Mouse (Mus musculus) liver, embryonic 14.5 days (tissue): ENCODE results near the gene Atxn1.

Source experiments
- CTCF ChIP-seq: IDR thresholded peaks from 2 replicates; pipeline ENCODE4 v1.5.1; 2016; ENCODE audit warnings: antibody characterized with exemption, low read depth, control low read depth
- EP300 ChIP-seq: IDR thresholded peaks from 2 replicates; pipeline ENCODE4 v1.6.1; 2016; ENCODE audit warnings: antibody characterized with exemption, low read depth

DNA sequence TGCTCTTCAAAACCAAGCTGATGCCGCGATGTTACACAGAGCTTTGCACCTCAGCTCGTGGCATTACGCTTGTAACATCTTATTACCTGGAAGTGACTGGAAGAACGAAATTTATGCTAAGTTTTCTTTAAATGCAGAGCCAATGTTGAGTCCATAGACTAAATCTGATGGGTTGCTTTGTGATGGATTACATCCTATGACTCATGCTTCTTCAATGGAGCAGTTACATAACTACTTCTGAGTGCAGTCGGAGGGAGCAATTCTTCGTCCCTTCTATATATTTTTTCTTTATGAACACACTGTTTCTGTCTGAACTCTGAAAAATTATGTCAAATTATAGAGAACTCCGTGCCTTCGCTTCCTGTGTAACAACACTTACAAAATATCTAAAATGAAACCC, 28.1 kb upstream of the Atxn1 start:
- TF ChIP-seq CTCF = no peak
- TF ChIP-seq EP300 = no peak
